Mouse (Mus musculus): ENCODE data around the gene Hnf4a. TPM values are rescaled to one million over a fixed set of nuclear protein-coding genes. Genes with fewer than 3 reads are reported as not detected.
A peak's percentile ranks its signal among the peaks of the same experiment; 100 is the strongest.
"Not testable (repeated sequence)": the region's sequence is repeated elsewhere in the genome, so short reads cannot be mapped to it uniquely, and the experiment has no call there.

Hnf4a gene
- polyA plus RNA-seq, 1 experiment from 2014 or later: 34.1 TPM

DNA sequence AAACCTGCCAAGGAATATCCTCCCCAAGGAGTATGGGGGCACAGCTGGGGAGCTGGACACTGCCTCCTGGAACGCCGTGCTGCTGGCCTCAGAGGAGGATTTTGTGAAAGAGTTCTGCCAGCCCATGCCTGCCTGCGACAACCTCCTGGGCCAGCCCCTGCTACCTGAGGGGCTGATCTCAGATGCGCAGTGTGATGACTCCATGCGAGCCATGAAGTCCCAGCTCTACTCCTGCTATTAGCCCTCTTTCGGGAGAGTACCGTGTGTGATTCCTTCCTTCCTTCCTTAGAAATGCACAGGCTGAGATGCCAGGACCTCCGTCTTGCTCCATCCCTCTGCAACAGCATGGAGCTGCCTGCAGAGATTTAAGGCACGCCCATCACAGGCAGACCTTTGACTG, 108.8 kb downstream of the Hnf4a start:
- Histone ChIP-seq H3K9ac (ENCODE audit: low read length) (no peak overlapping the region), H3K36me3 (ENCODE audit: control insufficient read depth, insufficient read depth, low read length) (peaks cover 19% of the 10 kb centered on the region), H3K27ac (ENCODE audit: low read length) (no peak overlapping the region), H3K27me3 (ENCODE audit: control insufficient read depth, insufficient read depth, low read length) (no peaks in the 10 kb centered on the region), H3K4me1 (ENCODE audit: control insufficient read depth, insufficient read depth, low read length) (no peaks in the 10 kb centered on the region), H3K4me3 (replicated peaks; ENCODE audit: low read length) (no peak overlapping the region), H3K4me2 (ENCODE audit: low read depth, low read length) (no peak overlapping the region), H3K9me3 (replicated peaks; ENCODE audit: control insufficient read depth, low read length) (no peaks in the 10 kb centered on the region)
- 92% methylated on average over 9 of the region's 9 CpGs for WGBS
- ATAC-seq (ENCODE audit: insufficient read depth, low FRiP score): no peak

DNA sequence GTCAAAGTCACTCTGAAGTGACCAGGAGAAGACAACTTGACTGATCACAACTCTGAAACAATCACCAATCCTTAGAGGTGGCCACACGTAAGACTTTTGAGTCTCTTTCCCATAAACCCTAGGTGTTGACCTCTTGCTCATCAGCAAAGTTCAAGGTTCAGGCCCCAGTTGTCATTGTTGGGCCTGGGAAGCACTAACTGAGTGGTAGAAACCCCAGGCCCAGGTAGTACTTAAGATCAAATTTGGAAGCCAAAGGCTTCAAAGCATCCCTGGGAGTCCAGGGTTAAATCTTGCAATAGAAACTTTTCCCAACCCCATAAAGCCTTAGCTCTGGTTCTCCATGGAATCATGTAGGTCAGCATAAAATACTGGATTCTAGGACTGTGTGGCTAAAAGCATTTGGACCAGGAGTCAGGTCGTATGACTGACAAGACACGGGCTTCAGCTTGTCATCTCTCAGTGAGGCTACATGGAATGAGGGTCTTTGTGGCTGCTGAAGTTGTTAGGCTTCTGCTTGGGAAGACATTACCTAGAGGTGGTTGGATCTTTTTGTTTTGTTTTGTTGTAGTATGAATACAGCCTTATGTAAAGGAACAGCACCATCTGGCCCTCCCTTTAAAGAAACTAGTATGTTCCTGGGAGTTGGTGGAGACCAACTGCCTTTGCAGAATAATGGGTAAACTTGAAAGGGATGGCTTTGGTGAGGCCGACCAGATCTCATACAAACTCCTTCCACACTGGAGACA, 109.5 kb downstream of the Hnf4a start:
- WGBS: 85% methylated on average over 4 of the region's 4 CpGs
- no peaks in the 10 kb centered on the region for H3K27me3 ChIP-seq (ENCODE audit: control insufficient read depth, insufficient read depth, low read length)
- H3K9ac ChIP-seq (ENCODE audit: low read length): no peak overlapping the region
- no peaks in the 10 kb centered on the region for H3K4me1 ChIP-seq (ENCODE audit: control insufficient read depth, insufficient read depth, low read length)
- peaks cover 19% of the 10 kb centered on the region for H3K36me3 ChIP-seq (ENCODE audit: control insufficient read depth, insufficient read depth, low read length)
- H3K4me2 ChIP-seq (ENCODE audit: low read depth, low read length): no peak overlapping the region
- no peaks in the 10 kb centered on the region for H3K9me3 ChIP-seq (replicated peaks; ENCODE audit: control insufficient read depth, low read length)
- ATAC-seq (ENCODE audit: insufficient read depth, low FRiP score): no peak
- no peak overlapping the region for H3K27ac ChIP-seq (ENCODE audit: low read length)
- no peak overlapping the region for H3K4me3 ChIP-seq (replicated peaks; ENCODE audit: low read length)

DNA sequence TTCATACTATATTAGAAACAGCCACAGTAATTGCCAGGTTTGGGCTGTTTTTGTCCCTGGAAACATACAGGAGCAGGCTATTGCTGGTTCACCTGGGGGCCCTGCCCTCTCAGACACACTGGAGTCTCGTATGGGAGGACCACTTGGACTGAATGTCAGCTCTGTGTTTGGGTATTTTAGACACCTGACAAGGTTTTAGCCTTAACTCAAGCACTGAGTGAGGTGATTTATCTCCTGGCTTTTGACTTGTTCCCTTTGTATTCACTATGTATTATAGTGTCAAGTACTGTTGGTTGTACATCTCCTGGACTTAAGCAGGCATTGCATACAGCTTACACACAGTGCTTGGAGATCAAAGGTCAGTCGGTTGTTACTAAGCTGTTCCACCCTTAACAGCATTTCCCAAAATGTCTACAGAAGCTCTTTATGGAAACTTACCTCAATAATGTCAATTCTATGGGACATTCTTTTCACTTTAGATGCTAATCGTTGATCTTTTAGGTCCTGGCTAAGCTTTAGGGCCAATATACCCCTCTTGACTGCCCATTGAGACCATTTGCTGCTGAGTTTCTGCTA, 110.1 kb downstream of the Hnf4a start:
- no peaks in the 10 kb centered on the region for H3K4me1 ChIP-seq (ENCODE audit: control insufficient read depth, insufficient read depth, low read length)
- no peaks in the 10 kb centered on the region for H3K9me3 ChIP-seq (replicated peaks; ENCODE audit: control insufficient read depth, low read length)
- H3K4me2 ChIP-seq (ENCODE audit: low read depth, low read length): no peak overlapping the region
- H3K27me3 ChIP-seq (ENCODE audit: control insufficient read depth, insufficient read depth, low read length): no peaks in the 10 kb centered on the region
- ATAC-seq (ENCODE audit: insufficient read depth, low FRiP score): no peak
- WGBS: 76% methylated on average over 3 of the region's 3 CpGs
- H3K9ac ChIP-seq (ENCODE audit: low read length): no peak overlapping the region
- peaks cover 19% of the 10 kb centered on the region for H3K36me3 ChIP-seq (ENCODE audit: control insufficient read depth, insufficient read depth, low read length)
- H3K4me3 ChIP-seq (replicated peaks; ENCODE audit: low read length): no peak overlapping the region
- H3K27ac ChIP-seq (ENCODE audit: low read length): no peak overlapping the region

DNA sequence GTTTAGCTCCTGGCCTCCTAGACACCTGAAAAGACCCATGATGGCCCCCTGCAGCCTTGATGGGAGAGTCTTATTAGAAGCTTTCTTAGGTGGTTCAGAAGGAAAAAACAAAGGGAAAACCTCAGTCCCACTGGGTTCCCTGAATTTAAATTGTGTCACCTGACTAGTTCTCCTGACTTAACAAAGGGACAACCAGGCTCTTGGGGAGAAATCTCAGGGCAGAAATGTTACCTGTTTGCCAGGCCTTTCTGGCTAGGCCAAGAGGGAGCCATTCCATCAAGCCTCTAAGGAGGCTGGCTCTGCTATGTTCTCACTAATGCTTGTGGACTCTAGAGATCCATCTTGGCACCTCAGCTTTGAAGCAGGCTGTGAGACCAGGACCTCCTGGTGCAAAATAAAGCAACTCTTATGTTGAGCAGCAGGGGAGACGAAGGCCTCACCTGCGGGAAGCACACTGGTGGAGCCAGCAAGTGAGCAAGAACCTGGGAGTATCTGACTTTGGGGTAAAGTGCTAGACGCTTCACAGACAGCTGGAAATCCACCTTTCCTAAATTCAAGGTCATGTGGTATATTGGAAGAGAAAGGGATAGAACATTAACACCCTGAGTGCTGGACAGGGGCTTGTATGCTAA, 110.7 kb downstream of the Hnf4a start:
- no peak overlapping the region for H3K27ac ChIP-seq (ENCODE audit: low read length)
- H3K36me3 ChIP-seq (ENCODE audit: control insufficient read depth, insufficient read depth, low read length): peaks cover 19% of the 10 kb centered on the region
- no peak overlapping the region for H3K9ac ChIP-seq (ENCODE audit: low read length)
- no peaks in the 10 kb centered on the region for H3K27me3 ChIP-seq (ENCODE audit: control insufficient read depth, insufficient read depth, low read length)
- H3K4me2 ChIP-seq (ENCODE audit: low read depth, low read length): no peak overlapping the region
- 68% methylated on average over 3 of the region's 3 CpGs for WGBS
- ATAC-seq (ENCODE audit: insufficient read depth, low FRiP score): no peak
- H3K9me3 ChIP-seq (replicated peaks; ENCODE audit: control insufficient read depth, low read length): no peaks in the 10 kb centered on the region
- H3K4me3 ChIP-seq (replicated peaks; ENCODE audit: low read length): no peak overlapping the region
- H3K4me1 ChIP-seq (ENCODE audit: control insufficient read depth, insufficient read depth, low read length): no peaks in the 10 kb centered on the region

DNA sequence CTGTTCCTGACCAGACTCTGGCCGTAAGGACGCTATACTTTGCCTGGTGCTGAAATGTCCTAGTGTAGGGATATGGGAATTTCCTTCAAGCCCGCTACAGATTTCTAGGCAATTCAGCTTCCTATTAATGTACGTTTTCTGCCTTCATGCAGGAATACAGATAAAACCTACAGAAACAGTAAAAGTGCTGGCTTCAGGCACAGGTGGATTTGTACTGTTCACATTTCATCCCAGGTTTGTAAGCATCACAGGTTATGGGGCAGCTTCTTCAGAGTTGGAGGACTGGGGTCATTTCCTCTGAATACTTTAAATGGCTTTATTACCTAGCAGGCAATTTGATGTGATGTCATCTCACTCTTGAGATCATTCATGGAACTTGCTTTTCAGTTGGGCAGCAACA, 111.3 kb downstream of the Hnf4a start:
- H3K4me2 ChIP-seq (ENCODE audit: low read depth, low read length): no peak overlapping the region
- no peak overlapping the region for H3K9ac ChIP-seq (ENCODE audit: low read length)
- WGBS: 93% methylated on average over 4 of the region's 4 CpGs
- H3K27me3 ChIP-seq (ENCODE audit: control insufficient read depth, insufficient read depth, low read length): no peaks in the 10 kb centered on the region
- no peaks in the 10 kb centered on the region for H3K9me3 ChIP-seq (replicated peaks; ENCODE audit: control insufficient read depth, low read length)
- H3K27ac ChIP-seq (ENCODE audit: low read length): no peak overlapping the region
- H3K4me1 ChIP-seq (ENCODE audit: control insufficient read depth, insufficient read depth, low read length): no peaks in the 10 kb centered on the region
- no peak for ATAC-seq (ENCODE audit: insufficient read depth, low FRiP score)
- H3K4me3 ChIP-seq (replicated peaks; ENCODE audit: low read length): no peak overlapping the region
- peaks cover 15% of the 10 kb centered on the region for H3K36me3 ChIP-seq (ENCODE audit: control insufficient read depth, insufficient read depth, low read length)

DNA sequence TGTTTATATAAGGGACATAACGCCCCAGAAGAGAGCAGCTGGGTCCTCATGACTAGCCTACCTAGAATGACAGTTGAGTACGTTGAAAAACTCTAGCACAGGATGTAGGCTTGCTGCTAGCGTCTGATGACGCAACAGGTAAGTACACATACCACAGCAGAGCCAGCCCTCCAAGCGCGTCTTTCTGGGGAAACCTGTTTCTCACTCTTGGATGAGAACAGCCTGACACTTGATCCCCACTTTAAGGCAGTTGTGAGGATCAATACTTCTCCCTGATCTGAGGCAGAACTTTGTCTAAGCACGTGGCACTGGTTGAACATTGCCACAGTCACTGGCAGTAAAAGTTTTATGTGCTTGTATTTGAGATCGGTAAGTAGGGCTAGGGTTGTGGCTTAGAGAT, 113.8 kb downstream of the Hnf4a start:
- Histone ChIP-seq H3K27ac (ENCODE audit: low read length) (no peak overlapping the region), H3K4me2 (ENCODE audit: low read depth, low read length) (no peak overlapping the region)
- ATAC-seq (ENCODE audit: insufficient read depth, low FRiP score): peak; percentile 64; the same call in 1 of the 2 replicates

DNA sequence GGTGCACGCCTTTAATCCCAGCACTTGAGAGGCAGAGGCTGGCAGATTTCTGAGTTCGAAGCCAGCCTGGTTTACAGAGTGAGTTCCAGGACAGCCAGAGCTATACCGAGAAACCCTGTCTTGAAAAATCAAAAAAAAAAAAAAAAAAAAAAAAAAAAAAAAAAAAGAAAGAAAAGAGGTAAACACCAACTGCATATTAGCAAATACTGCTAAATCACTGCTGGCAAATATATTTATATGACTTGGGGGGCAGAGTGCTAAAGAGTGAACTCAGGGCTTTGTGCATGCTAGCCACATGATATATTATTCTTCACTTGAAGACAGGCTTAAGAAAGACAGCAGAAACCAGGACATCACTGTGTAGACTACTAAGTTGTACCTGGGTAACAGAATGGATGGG, 114.8 kb downstream of the Hnf4a start:
- WGBS: 92% methylated on average over 3 of the region's 3 CpGs

More for the DNA sequence above, 113.8 kb downstream of the Hnf4a start:
- Histone ChIP-seq H3K36me3 (ENCODE audit: control insufficient read depth, insufficient read depth, low read length) (peaks cover 17% of the 10 kb centered on the region), H3K4me1 (ENCODE audit: control insufficient read depth, insufficient read depth, low read length) (no peaks in the 10 kb centered on the region), H3K9ac (ENCODE audit: low read length) (no peak overlapping the region), H3K27me3 (ENCODE audit: control insufficient read depth, insufficient read depth, low read length) (no peaks in the 10 kb centered on the region), H3K9me3 (replicated peaks; ENCODE audit: control insufficient read depth, low read length) (no peaks in the 10 kb centered on the region), H3K4me3 (replicated peaks; ENCODE audit: low read length) (no peak overlapping the region)
- WGBS: 59% methylated on average over 8 of the region's 8 CpGs

More for the DNA sequence above, 114.8 kb downstream of the Hnf4a start:
- H3K9me3 ChIP-seq (replicated peaks; ENCODE audit: control insufficient read depth, low read length); ATAC-seq (ENCODE audit: insufficient read depth, low FRiP score); H3K4me1 ChIP-seq (ENCODE audit: control insufficient read depth, insufficient read depth, low read length); H3K9ac ChIP-seq (ENCODE audit: low read length); H3K4me2 ChIP-seq (ENCODE audit: low read depth, low read length); H3K27me3 ChIP-seq (ENCODE audit: control insufficient read depth, insufficient read depth, low read length); H3K27ac ChIP-seq (ENCODE audit: low read length); H3K4me3 ChIP-seq (replicated peaks; ENCODE audit: low read length): not testable (repeated sequence)
- H3K36me3 ChIP-seq (ENCODE audit: control insufficient read depth, insufficient read depth, low read length): peaks cover 13% of the 10 kb centered on the region

Other genes with a start within 250 kb of the Hnf4a start
- 8.5 and 11.2 TPM in 2 replicates for gene Jph2, start 108.8 kb upstream of the Hnf4a start, polyA plus RNA-seq (2015; fragmentation: Nextera tagmentation; extraction: Ambion mirVana)
- gene Oser1, start 82.1 kb upstream of the Hnf4a start, polyA plus RNA-seq (2015; fragmentation: Nextera tagmentation; extraction: Ambion mirVana): 79.0 and 86.1 TPM in 2 replicates
- gene Gdap1l1, start 68.3 kb upstream of the Hnf4a start, polyA plus RNA-seq (2015; fragmentation: Nextera tagmentation; extraction: Ambion mirVana): 5.2 and 5.3 TPM in 2 replicates
- 11.6 and 12.1 TPM in 2 replicates for gene Fitm2, start 34.2 kb upstream of the Hnf4a start, polyA plus RNA-seq (2015; fragmentation: Nextera tagmentation; extraction: Ambion mirVana)
- gene R3hdml, start 14.5 kb upstream of the Hnf4a start, polyA plus RNA-seq (2015; fragmentation: Nextera tagmentation; extraction: Ambion mirVana): not detected in 2 replicates
- 31.4 and 33.3 TPM in 2 replicates for gene Ttpal, start 95.5 kb downstream of the Hnf4a start, polyA plus RNA-seq (2015; fragmentation: Nextera tagmentation; extraction: Ambion mirVana)
- 59.2 and 62.2 TPM in 2 replicates for gene Serinc3, start 138.3 kb downstream of the Hnf4a start, polyA plus RNA-seq (2015; fragmentation: Nextera tagmentation; extraction: Ambion mirVana)
- gene Pkig, start 151.6 kb downstream of the Hnf4a start, polyA plus RNA-seq (2015; fragmentation: Nextera tagmentation; extraction: Ambion mirVana): 91.2 and 107 TPM in 2 replicates
- 5.2 and 5.4 TPM in 2 replicates for gene Ada, start 243.4 kb downstream of the Hnf4a start, polyA plus RNA-seq (2015; fragmentation: Nextera tagmentation; extraction: Ambion mirVana)

Measured in stomach, embryonic 16.5 days (tissue).